Mouse (Mus musculus) forebrain, embryonic 10.5 days (tissue): ENCODE data around the gene Gm29797. TPM values are rescaled to one million over a fixed set of nuclear protein-coding genes. Genes with fewer than 3 reads are reported as not detected.

Source experiments
- DNase-seq: peaks from one replicate; pipeline ENCODE4 v3.0.0-alpha.2; 2017; ENCODE audit warnings: low spot score; ENCODE audit errors: extremely low spot score
- H3K27ac ChIP-seq: fragments of 300-500 bp; sonication (generic); 2 replicates; pipeline ENCODE4 v1.5.1; 2016; ENCODE audit warnings: mild to moderate bottlenecking
- H3K27me3 ChIP-seq: fragments of 300-500 bp; sonication (generic); 2 replicates; pipeline ENCODE4 v1.6.1; 2016; ENCODE audit warnings: mild to moderate bottlenecking; ENCODE audit not compliant: poor library complexity, severe bottlenecking
- H3K36me3 ChIP-seq: fragments of 300-500 bp; sonication (generic); replicated peaks from 2 replicates; pipeline ENCODE4 v1.6.1; 2016; ENCODE audit warnings: mild to moderate bottlenecking, moderate library complexity
- H3K4me1 ChIP-seq: fragments of 300-500 bp; sonication (generic); 2 replicates; pipeline ENCODE4 v1.6.1; 2016
- H3K4me3 ChIP-seq: fragments of 300-500 bp; sonication (generic); 2 replicates; pipeline ENCODE4 v1.5.1; 2016; ENCODE audit warnings: mild to moderate bottlenecking, moderate library complexity
- H3K9me3 ChIP-seq: fragments of 300-500 bp; sonication (generic); 2 replicates; pipeline ENCODE4 v1.6.1; 2016; ENCODE audit warnings: mild to moderate bottlenecking, moderate library complexity
- WGBS: fragments of 180-500 bp; shearing (Covaris S2); methylation state at CpG from one replicate; pipeline ENCODE4 v1.1.7; 2016; 5-methylcytosine and 5-hydroxymethylcytosine counted together
- polyA plus RNA-seq: library from polyadenylated mRNA; unstranded; fragments of >200 nt; fragmentation: Nextera tagmentation; extraction: Ambion mirVana; gene quantifications from 2 replicates; pipeline ENCODE4 v1.2.1, GENCODE M21; 2016

Gene Gm29797
- polyA plus RNA-seq, 1 experiment from 2014 or later, result 0.26 TPM

GRCm38 (mm10) chr2:181691571-181691970 lies 34.7 kb downstream of the Gm29797 start:
- DNase-seq, result no peak
- WGBS, result 91% methylated on average over 4 of the region's 4 CpGs

GRCm38 (mm10) chr2:181692304-181692703 lies 35.5 kb downstream of the Gm29797 start:
- H3K27me3 ChIP-seq, result peaks cover 23% of the 10 kb centered on the region
- H3K9me3 ChIP-seq, result no peaks in the 10 kb centered on the region
- H3K4me3 ChIP-seq, result peak overlapping the region; percentile 80
- peaks cover 42% of the 10 kb centered on the region for H3K36me3 ChIP-seq
- WGBS, result 85% methylated on average over 3 of the region's 3 CpGs
- H3K4me1 ChIP-seq, result peaks cover 37% of the 10 kb centered on the region
- DNase-seq, result no peak
- no peak overlapping the region for H3K27ac ChIP-seq

More at GRCm38 (mm10) chr2:181691571-181691970, 34.7 kb downstream of the Gm29797 start:
- Histone ChIP-seq H3K9me3 (no peaks in the 10 kb centered on the region), H3K27me3 (peaks cover 16% of the 10 kb centered on the region), H3K36me3 (peaks cover 49% of the 10 kb centered on the region), H3K27ac (no peak overlapping the region), H3K4me3 (no peak overlapping the region), H3K4me1 (peaks cover 37% of the 10 kb centered on the region)

GRCm38 (mm10) chr2:181693339-181694280 lies 36.8 kb downstream of the Gm29797 start, which contains the start of gene Rgs19:
TSS of gene Rgs19 (minus strand) at chr2:181693977.
- under 1% methylated on average over 68 of the region's 75 CpGs for WGBS

GRCm38 (mm10) chr2:181694581-181694980 lies 37.7 kb downstream of the Gm29797 start:
- DNase-seq, result no peak
- Histone ChIP-seq H3K9me3 (no peaks in the 10 kb centered on the region), H3K4me3 (peak overlapping the region; percentile 80)

More at GRCm38 (mm10) chr2:181693339-181694280, 36.8 kb downstream of the Gm29797 start, which contains the start of gene Rgs19:
- H3K36me3 ChIP-seq, result peaks cover 29% of the 10 kb centered on the region
- H3K4me1 ChIP-seq, result peaks cover 42% of the 10 kb centered on the region
- H3K27me3 ChIP-seq, result peaks cover 25% of the 10 kb centered on the region
- peak; percentile 78 for DNase-seq
- peak within 1 kb of the TSS; percentile 95 for H3K27ac ChIP-seq
- peak within 1 kb of the TSS; percentile 80 for H3K4me3 ChIP-seq
- no peaks in the 10 kb centered on the region for H3K9me3 ChIP-seq

GRCm38 (mm10) chr2:181695776-181696175 lies 38.9 kb downstream of the Gm29797 start:
- Histone ChIP-seq H3K4me1 (peaks cover 41% of the 10 kb centered on the region), H3K27ac (no peak overlapping the region), H3K27me3 (peaks cover 25% of the 10 kb centered on the region), H3K9me3 (no peaks in the 10 kb centered on the region), H3K4me3 (no peak overlapping the region), H3K36me3 (peaks cover 11% of the 10 kb centered on the region; the same call in 1 of the 2 replicates)
- no peak for DNase-seq
- 82% methylated on average over 1 of the region's 1 CpGs for WGBS

More at GRCm38 (mm10) chr2:181694581-181694980, 37.7 kb downstream of the Gm29797 start:
- H3K27ac ChIP-seq, result no peak overlapping the region
- peaks cover 42% of the 10 kb centered on the region for H3K4me1 ChIP-seq
- WGBS, result 89% methylated on average over 3 of the region's 3 CpGs
- H3K27me3 ChIP-seq, result peaks cover 25% of the 10 kb centered on the region
- H3K36me3 ChIP-seq, result peaks cover 19% of the 10 kb centered on the region

- Histone ChIP-seq H3K27ac (no peak overlapping the region), H3K27me3 (peaks cover 25% of the 10 kb centered on the region), H3K4me1 (peaks cover 32% of the 10 kb centered on the region), H3K9me3 (no peaks in the 10 kb centered on the region), H3K36me3 (0 out of 2 replicates have a peak, but pooled peaks cover 1% of the 10 kb centered on the region), H3K4me3 (no peak overlapping the region)
- WGBS, result 78% methylated on average over 33 of the region's 33 CpGs
- DNase-seq, result peak; percentile 13
Measured at GRCm38 (mm10) chr2:181696801-181697420, 40.1 kb downstream of the Gm29797 start.

GRCm38 (mm10) chr2:181698241-181698640 lies 41.4 kb downstream of the Gm29797 start, which contains the start of gene Lkaaear1:
TSS of gene Lkaaear1 (minus strand) at chr2:181698442.
- DNase-seq, result peak; percentile 15
- Histone ChIP-seq H3K27ac (no peak within 1 kb of the TSS), H3K27me3 (peaks cover 25% of the 10 kb centered on the region), H3K36me3 (no peaks in the 10 kb centered on the region), H3K4me1 (peaks cover 18% of the 10 kb centered on the region), H3K9me3 (no peaks in the 10 kb centered on the region), H3K4me3 (no peak within 1 kb of the TSS)
- 55% methylated on average over 5 of the region's 5 CpGs for WGBS

- WGBS, result 48% methylated on average over 4 of the region's 4 CpGs
- no peak overlapping the region for H3K27ac ChIP-seq
- H3K4me1 ChIP-seq, result no peaks in the 10 kb centered on the region
- no peak for DNase-seq
- no peaks in the 10 kb centered on the region; the same call in 1 of the 2 replicates for H3K27me3 ChIP-seq
- H3K36me3 ChIP-seq, result no peaks in the 10 kb centered on the region
- H3K9me3 ChIP-seq, result no peaks in the 10 kb centered on the region
- no peak overlapping the region for H3K4me3 ChIP-seq
Measured at GRCm38 (mm10) chr2:181706668-181707067, 49.8 kb downstream of the Gm29797 start.

Other genes with a start within 250 kb of the Gm29797 start
- gene Zbtb46, start 197.6 kb upstream of the Gm29797 start, polyA plus RNA-seq, result 17.5 and 18.3 TPM in 2 replicates
- gene Abhd16b, start 163.8 kb upstream of the Gm29797 start, polyA plus RNA-seq, result 0.25 TPM in 1 of 2 replicates, not detected in the other
- 151 and 158 TPM in 2 replicates for gene Tpd52l2, start 159.9 kb upstream of the Gm29797 start, polyA plus RNA-seq
- 92.3 and 92.4 TPM in 2 replicates for gene Dnajc5, start 136.5 kb upstream of the Gm29797 start, polyA plus RNA-seq
- gene Uckl1, start 72.1 kb upstream of the Gm29797 start, polyA plus RNA-seq, result 40.7 and 41.3 TPM in 2 replicates
- gene Prpf6, start 65.2 kb upstream of the Gm29797 start, polyA plus RNA-seq, result 78.5 and 86.9 TPM in 2 replicates
- gene Zfp512b, start 64.2 kb upstream of the Gm29797 start, polyA plus RNA-seq, result 42.2 and 44.0 TPM in 2 replicates
- gene Samd10, start 57.8 kb upstream of the Gm29797 start, polyA plus RNA-seq, result 31.0 and 31.6 TPM in 2 replicates
- 19.7 and 21.2 TPM in 2 replicates for gene Sox18, start 14.6 kb downstream of the Gm29797 start, polyA plus RNA-seq
- gene Tcea2, start 23.3 kb downstream of the Gm29797 start, polyA plus RNA-seq, result 17.0 and 18.7 TPM in 2 replicates
- 75.0 and 81.6 TPM in 2 replicates for gene Rgs19, start 36.9 kb downstream of the Gm29797 start, polyA plus RNA-seq
- gene Lkaaear1, start 41.4 kb downstream of the Gm29797 start, polyA plus RNA-seq, result not detected in 2 replicates
- gene Oprl1, start 58.0 kb downstream of the Gm29797 start, polyA plus RNA-seq, result 4.5 and 5.2 TPM in 2 replicates
- 9.5 and 11.5 TPM in 2 replicates for gene Myt1, start 106.3 kb downstream of the Gm29797 start, polyA plus RNA-seq
- gene Pcmtd2, start 180.8 kb downstream of the Gm29797 start, polyA plus RNA-seq, result 21.6 and 22.1 TPM in 2 replicates
- gene Polr3k, start 207.3 kb downstream of the Gm29797 start, polyA plus RNA-seq, result 107 and 110 TPM in 2 replicates